Mouse (Mus musculus): ENCODE measurements around the gene Yju2.

Gene Yju2

GRCm38 (mm10) chr17:55958918-55959728, at the start of gene Yju2:
Gene Yju2, plus strand, starts transcription at chr17:55959099.
- DNase-seq: peak; percentile 93

- peak; percentile 66 to 70 for DNase-seq
These were observed 27.1 kb upstream of the Yju2 start for GRCm38 (mm10) chr17:55931553-55932502.

- DNase-seq: no peak
These were observed 26.3 kb upstream of the Yju2 start for GRCm38 (mm10) chr17:55932635-55933034.

- DNase-seq: no peak
These were observed 25.7 kb upstream of the Yju2 start for GRCm38 (mm10) chr17:55933191-55933590.

GRCm38 (mm10) chr17:55944387-55944865, 14.5 kb upstream of the Yju2 start:
- DNase-seq: peak; percentile 52 to 71

GRCm38 (mm10) chr17:55944866-55945682, 13.8 kb upstream of the Yju2 start:
- DNase-seq: peak; percentile 96

GRCm38 (mm10) chr17:55945696-55946095, 13.2 kb upstream of the Yju2 start:
- no peak for DNase-seq

GRCm38 (mm10) chr17:55948647-55949046, 10.3 kb upstream of the Yju2 start:
- DNase-seq: no peak

- DNase-seq: no peak
These were observed 9.5 kb upstream of the Yju2 start, which contains the start of gene Zfp119b for GRCm38 (mm10) chr17:55949400-55949799. Gene Zfp119b, minus strand, starts transcription at chr17:55949500.

- no peak for DNase-seq
These were observed 8.3 kb upstream of the Yju2 start for GRCm38 (mm10) chr17:55950601-55951000.

- DNase-seq: no peak
These were observed 6.9 kb upstream of the Yju2 start for GRCm38 (mm10) chr17:55952041-55952440.

- DNase-seq: no peak
These were observed 6.4 kb upstream of the Yju2 start, which contains the start of gene Ebi3 for GRCm38 (mm10) chr17:55952447-55953027. Gene Ebi3, plus strand, starts transcription at chr17:55952640.

- DNase-seq: no peak
These were observed 5.1 kb upstream of the Yju2 start for GRCm38 (mm10) chr17:55953751-55954150.

- no peak for DNase-seq
These were observed 4.7 kb upstream of the Yju2 start for GRCm38 (mm10) chr17:55954229-55954628.

- DNase-seq: peak; percentile 83 to 90
These were observed 2.8 kb upstream of the Yju2 start for GRCm38 (mm10) chr17:55956129-55956528.

- DNase-seq: no peak
These were observed 2.3 kb upstream of the Yju2 start for GRCm38 (mm10) chr17:55956591-55956990.

- peak; percentile 61 to 73 for DNase-seq
These were observed 1.7 kb upstream of the Yju2 start for GRCm38 (mm10) chr17:55957168-55957567.

- DNase-seq: no peak
These were observed 944 bp upstream of the Yju2 start for GRCm38 (mm10) chr17:55957726-55958583.

- no peak for DNase-seq
These were observed 364 bp upstream of the Yju2 start for GRCm38 (mm10) chr17:55958584-55958886.

- no peak for DNase-seq
These were observed 1.2 kb downstream of the Yju2 start for GRCm38 (mm10) chr17:55959946-55960740.
